Mouse (Mus musculus): ENCODE measurements around the gene Dnaic2. TPM values are rescaled to one million over a fixed set of nuclear protein-coding genes. Genes with fewer than 3 reads are reported as not detected.

Gene Dnaic2
- polyA plus RNA-seq, 1 experiment from 2014 or later, result 3.0 TPM

DNA sequence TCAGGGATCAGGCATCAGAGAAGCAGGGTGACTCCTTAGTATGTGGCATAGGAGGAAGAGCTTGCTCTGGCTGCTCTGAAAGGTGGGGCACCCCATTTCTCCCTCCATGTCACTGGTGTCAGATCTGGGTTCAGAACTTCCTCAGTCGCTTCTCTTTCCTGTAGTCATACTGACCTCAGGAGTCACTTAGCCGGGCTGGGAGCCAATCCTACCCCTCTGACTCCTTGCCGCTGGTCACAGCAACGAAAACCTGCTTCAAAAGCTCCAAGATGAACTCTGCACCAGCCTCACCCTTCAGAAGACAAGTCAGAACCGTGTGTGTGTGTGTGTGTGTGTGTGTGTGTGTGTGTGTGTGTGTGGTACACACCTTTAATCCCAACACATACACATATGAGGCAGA is 20.9 kb upstream of the Dnaic2 start:
- Histone ChIP-seq H3K4me1 (peaks cover 19% of the 10 kb centered on the region), H3K27ac (no peak overlapping the region), H3K9ac (no peak overlapping the region), H3K27me3 (replicated peaks) (no peaks in the 10 kb centered on the region), H3K4me2 (no peak overlapping the region), H3K36me3 (replicated peaks) (no peaks in the 10 kb centered on the region), H3K4me3 (no peak overlapping the region), H3K9me3 (no peaks in the 10 kb centered on the region)
- WGBS, result 87% methylated on average over 5 of the region's 5 CpGs
- no peak for ATAC-seq (replicated peaks)

GRCm38 (mm10) chr11:114711393-114711792 is 15.8 kb upstream of the Dnaic2 start:
- no peaks in the 10 kb centered on the region for H3K9me3 ChIP-seq
- 89% methylated on average over 3 of the region's 3 CpGs for WGBS
- no peaks in the 10 kb centered on the region for H3K4me1 ChIP-seq
- H3K4me2 ChIP-seq, result no peak overlapping the region
- H3K4me3 ChIP-seq, result no peak overlapping the region
- no peak overlapping the region for H3K9ac ChIP-seq
- no peaks in the 10 kb centered on the region for H3K27me3 ChIP-seq (replicated peaks)
- no peaks in the 10 kb centered on the region for H3K36me3 ChIP-seq (replicated peaks)
- no peak for ATAC-seq (replicated peaks)
- no peak overlapping the region for H3K27ac ChIP-seq

DNA sequence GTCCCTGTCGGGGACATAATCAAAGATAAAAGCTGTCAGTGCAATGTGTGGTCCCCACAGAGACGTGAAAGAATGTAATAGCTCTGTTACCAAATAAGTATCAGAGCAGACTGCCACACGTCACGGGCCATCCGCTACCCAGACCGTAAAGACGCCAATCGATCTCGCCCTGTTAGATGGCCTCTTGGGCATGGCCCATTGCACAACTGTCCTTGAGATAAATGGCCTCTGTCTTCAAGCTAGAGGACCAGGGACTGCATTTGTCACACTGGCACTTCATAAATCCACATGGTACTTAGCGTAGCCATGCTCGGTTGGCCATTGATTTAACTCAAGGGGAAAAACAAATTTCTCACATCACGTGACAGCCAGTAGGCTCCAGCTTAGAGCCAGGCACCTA is 15.3 kb upstream of the Dnaic2 start:
- no peak overlapping the region for H3K4me3 ChIP-seq
- H3K9me3 ChIP-seq, result no peaks in the 10 kb centered on the region
- no peaks in the 10 kb centered on the region for H3K27me3 ChIP-seq (replicated peaks)
- H3K36me3 ChIP-seq (replicated peaks), result no peaks in the 10 kb centered on the region
- no peak overlapping the region for H3K27ac ChIP-seq
- H3K4me2 ChIP-seq, result no peak overlapping the region
- no peak for ATAC-seq (replicated peaks)
- H3K4me1 ChIP-seq, result no peaks in the 10 kb centered on the region
- H3K9ac ChIP-seq, result no peak overlapping the region
- 82% methylated on average over 12 of the region's 12 CpGs for WGBS

DNA sequence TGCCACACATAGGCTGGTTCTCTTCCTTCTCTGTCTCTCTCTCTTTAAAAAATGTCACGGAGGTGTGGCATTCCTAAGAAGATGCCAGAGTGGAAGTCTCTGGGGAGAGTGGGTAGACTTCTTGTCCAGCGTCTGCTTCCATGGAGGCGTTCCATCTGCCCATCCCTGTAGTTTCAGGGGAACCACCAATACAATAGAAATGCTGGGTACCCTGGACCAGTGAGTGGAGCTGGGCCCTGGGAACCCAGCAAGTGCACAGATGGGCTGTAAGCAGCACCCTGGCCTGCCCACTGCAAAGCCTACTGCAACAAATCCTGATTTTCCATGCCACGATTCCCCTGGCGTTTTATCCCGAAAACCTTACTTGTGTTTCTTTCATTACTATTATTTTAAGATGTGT is 12.7 kb upstream of the Dnaic2 start:
- Histone ChIP-seq H3K4me2 (no peak overlapping the region), H3K36me3 (replicated peaks) (no peaks in the 10 kb centered on the region), H3K27me3 (replicated peaks) (no peaks in the 10 kb centered on the region), H3K4me3 (no peak overlapping the region), H3K9ac (no peak overlapping the region), H3K4me1 (no peaks in the 10 kb centered on the region), H3K27ac (no peak overlapping the region), H3K9me3 (no peaks in the 10 kb centered on the region)
- 85% methylated on average over 6 of the region's 6 CpGs for WGBS
- no peak for ATAC-seq (replicated peaks)

GRCm38 (mm10) chr11:114715531-114715930 is 11.7 kb upstream of the Dnaic2 start:
- H3K27me3 ChIP-seq (replicated peaks), result no peaks in the 10 kb centered on the region
- no peak overlapping the region for H3K9ac ChIP-seq
- H3K4me2 ChIP-seq, result no peak overlapping the region
- WGBS, result 73% methylated on average over 7 of the region's 7 CpGs
- H3K27ac ChIP-seq, result no peak overlapping the region
- ATAC-seq (replicated peaks), result no peak
- H3K4me1 ChIP-seq, result no peaks in the 10 kb centered on the region
- no peaks in the 10 kb centered on the region for H3K9me3 ChIP-seq
- H3K4me3 ChIP-seq, result no peak overlapping the region
- H3K36me3 ChIP-seq (replicated peaks), result no peaks in the 10 kb centered on the region

- Histone ChIP-seq H3K27me3 (replicated peaks) (no peaks in the 10 kb centered on the region), H3K36me3 (replicated peaks) (no peaks in the 10 kb centered on the region), H3K4me3 (no peak overlapping the region), H3K4me2 (no peak overlapping the region), H3K9ac (no peak overlapping the region), H3K4me1 (no peaks in the 10 kb centered on the region), H3K9me3 (no peaks in the 10 kb centered on the region), H3K27ac (no peak overlapping the region)
- 89% methylated on average over 10 of the region's 10 CpGs for WGBS
- ATAC-seq (replicated peaks), result no peak
Observed at GRCm38 (mm10) chr11:114720535-114720934, 6.7 kb upstream of the Dnaic2 start.

DNA sequence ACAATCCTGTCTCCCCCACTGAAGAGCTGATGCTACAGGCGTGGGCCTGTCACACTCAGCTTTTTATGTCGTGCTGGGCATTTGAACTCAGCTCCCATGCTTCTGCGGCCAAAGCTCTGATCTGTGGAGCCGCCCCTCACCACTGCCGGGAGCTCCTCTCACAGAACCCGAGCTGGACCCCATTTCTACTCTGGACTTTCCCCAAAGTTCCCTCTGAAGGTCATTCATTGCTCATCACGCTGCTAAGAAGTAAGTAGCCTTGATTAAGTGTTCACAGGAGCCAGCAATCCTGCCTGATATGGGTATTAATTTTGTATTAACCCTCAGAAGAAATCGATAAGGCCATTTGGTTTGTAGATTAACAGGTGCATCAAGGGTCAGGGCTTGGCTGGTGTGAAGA is 4.8 kb upstream of the Dnaic2 start:
- no peaks in the 10 kb centered on the region for H3K36me3 ChIP-seq (replicated peaks)
- peaks cover 8% of the 10 kb centered on the region for H3K4me1 ChIP-seq
- WGBS, result 88% methylated on average over 8 of the region's 8 CpGs
- H3K27ac ChIP-seq, result no peak overlapping the region
- H3K9me3 ChIP-seq, result no peaks in the 10 kb centered on the region
- no peaks in the 10 kb centered on the region for H3K27me3 ChIP-seq (replicated peaks)
- ATAC-seq (replicated peaks), result no peak
- no peak overlapping the region for H3K9ac ChIP-seq
- no peak overlapping the region for H3K4me2 ChIP-seq
- H3K4me3 ChIP-seq, result no peak overlapping the region

GRCm38 (mm10) chr11:114723030-114723429 is 4.2 kb upstream of the Dnaic2 start:
- Histone ChIP-seq H3K4me1 (peaks cover 14% of the 10 kb centered on the region), H3K9ac (no peak overlapping the region), H3K9me3 (no peaks in the 10 kb centered on the region), H3K27ac (no peak overlapping the region), H3K4me2 (no peak overlapping the region), H3K4me3 (no peak overlapping the region), H3K36me3 (replicated peaks) (no peaks in the 10 kb centered on the region), H3K27me3 (replicated peaks) (no peaks in the 10 kb centered on the region)
- no peak for ATAC-seq (replicated peaks)
- WGBS, result 70% methylated on average over 13 of the region's 13 CpGs

GRCm38 (mm10) chr11:114724787-114725590 is 2.2 kb upstream of the Dnaic2 start:
- no peak overlapping the region for H3K4me3 ChIP-seq
- no peaks in the 10 kb centered on the region for H3K36me3 ChIP-seq (replicated peaks)
- no peak for ATAC-seq (replicated peaks)
- no peak overlapping the region for H3K9ac ChIP-seq
- H3K27me3 ChIP-seq (replicated peaks), result no peaks in the 10 kb centered on the region
- no peak overlapping the region for H3K4me2 ChIP-seq
- no peaks in the 10 kb centered on the region for H3K9me3 ChIP-seq
- H3K27ac ChIP-seq, result no peak overlapping the region
- peaks cover 20% of the 10 kb centered on the region for H3K4me1 ChIP-seq
- 72% methylated on average over 11 of the region's 11 CpGs for WGBS

DNA sequence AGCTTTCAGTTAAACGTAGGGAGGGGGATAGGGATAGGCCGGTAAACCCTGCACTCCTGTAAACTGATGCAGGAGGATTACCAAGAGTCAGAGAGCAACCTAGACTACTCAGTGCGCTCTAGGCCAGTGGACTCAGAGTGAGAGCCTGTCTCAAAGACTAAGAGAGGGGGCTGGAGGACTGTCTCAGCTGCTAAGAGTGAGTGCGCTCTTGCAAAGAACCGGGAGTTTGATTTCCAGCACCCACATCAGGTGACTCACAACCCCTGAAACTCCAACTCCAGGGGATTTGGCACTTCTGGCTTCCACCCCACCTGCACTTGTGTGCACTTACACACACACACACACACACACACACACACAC is 598 bp downstream of the Dnaic2 start:
- Histone ChIP-seq H3K27me3 (replicated peaks) (no peaks in the 10 kb centered on the region), H3K9ac (no peak overlapping the region), H3K27ac (no peak overlapping the region), H3K36me3 (replicated peaks) (no peaks in the 10 kb centered on the region), H3K4me3 (peak overlapping the region; percentile 37; the same call in 1 of the 2 replicates), H3K4me1 (peaks cover 20% of the 10 kb centered on the region), H3K9me3 (no peaks in the 10 kb centered on the region), H3K4me2 (peak overlapping the region; percentile 61)
- 26% methylated on average over 5 of the region's 5 CpGs for WGBS
- ATAC-seq (replicated peaks), result peak; percentile 40; the same call in 1 of the 2 replicates

GRCm38 (mm10) chr11:114728333-114728732 is 1.1 kb downstream of the Dnaic2 start:
- no peak overlapping the region for H3K4me2 ChIP-seq
- peaks cover 20% of the 10 kb centered on the region for H3K4me1 ChIP-seq
- H3K27me3 ChIP-seq (replicated peaks), result no peaks in the 10 kb centered on the region
- H3K9me3 ChIP-seq, result no peaks in the 10 kb centered on the region
- no peak overlapping the region for H3K4me3 ChIP-seq
- no peaks in the 10 kb centered on the region for H3K36me3 ChIP-seq (replicated peaks)
- WGBS, result 49% methylated on average over 5 of the region's 5 CpGs
- H3K9ac ChIP-seq, result no peak overlapping the region
- no peak for ATAC-seq (replicated peaks)
- no peak overlapping the region for H3K27ac ChIP-seq

DNA sequence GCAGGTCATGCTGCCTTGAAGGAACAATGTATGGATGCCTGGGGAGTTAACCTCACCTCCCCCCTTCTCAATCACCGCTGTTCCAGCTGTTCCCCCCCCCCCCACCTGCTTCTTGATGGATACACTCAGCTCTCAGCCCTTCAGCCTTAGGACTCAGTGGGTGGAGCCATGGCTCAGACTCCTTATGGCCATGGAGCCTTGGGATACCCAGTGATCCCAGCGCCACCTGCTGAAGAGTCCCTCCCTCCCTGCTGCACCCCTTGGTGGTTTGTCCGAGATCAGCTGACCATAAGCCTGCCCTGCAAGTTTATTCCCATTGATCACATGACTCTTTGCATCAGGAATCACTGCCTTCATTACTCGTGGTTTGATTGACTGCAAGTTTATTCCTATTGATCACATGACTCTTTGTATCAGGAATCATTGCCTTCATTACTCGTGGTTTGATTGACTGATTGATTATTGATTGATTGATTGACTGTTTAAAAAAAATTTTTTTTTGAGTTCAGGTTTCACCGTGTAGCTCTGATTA is 2.7 kb downstream of the Dnaic2 start:
- Histone ChIP-seq H3K36me3 (replicated peaks) (no peaks in the 10 kb centered on the region), H3K4me3 (no peak overlapping the region), H3K9me3 (no peaks in the 10 kb centered on the region), H3K9ac (no peak overlapping the region), H3K4me1 (peaks cover 20% of the 10 kb centered on the region), H3K4me2 (no peak overlapping the region), H3K27ac (no peak overlapping the region), H3K27me3 (replicated peaks) (no peaks in the 10 kb centered on the region)
- no peak for ATAC-seq (replicated peaks)
- WGBS, result 67% methylated on average over 5 of the region's 6 CpGs

GRCm38 (mm10) chr11:114731711-114732110 is 4.5 kb downstream of the Dnaic2 start:
- ATAC-seq (replicated peaks), result no peak
- 80% methylated on average over 4 of the region's 4 CpGs for WGBS
- no peaks in the 10 kb centered on the region for H3K36me3 ChIP-seq (replicated peaks)
- H3K9ac ChIP-seq, result no peak overlapping the region
- H3K4me2 ChIP-seq, result no peak overlapping the region
- peaks cover 20% of the 10 kb centered on the region for H3K4me1 ChIP-seq
- no peak overlapping the region for H3K27ac ChIP-seq
- no peaks in the 10 kb centered on the region for H3K27me3 ChIP-seq (replicated peaks)
- H3K9me3 ChIP-seq, result no peaks in the 10 kb centered on the region
- H3K4me3 ChIP-seq, result no peak overlapping the region

Measured in midbrain, embryonic 15.5 days (tissue).